Mouse (Mus musculus): ENCODE results near the gene Spata33. TPM values are rescaled to one million over a fixed set of nuclear protein-coding genes. Genes with fewer than 3 reads are reported as not detected.

Gene Spata33
- polyA plus RNA-seq (2014; fragmentation: Illumina TruSeq; extraction: RNeasy Lipid Tissue Mini Kit (QIAGEN cat#74804); ENCODE audit: low read depth, low replicate concordance): 0.60 TPM

GRCm38 (mm10) chr8:123212321-123213117 lies at the start of gene Spata33, which contains the start of gene Chmp1a:
Gene Spata33 (plus strand): TSS chr8:123212832.
Gene Chmp1a (minus strand): TSS chr8:123212763.

GRCm38 (mm10) chr8:123185566-123186409 lies 26.8 kb upstream of the Spata33 start, which contains the start of gene Dpep1:
Gene Dpep1 (plus strand): TSS chr8:123186242.

GRCm38 (mm10) chr8:123224278-123225266 lies 11.9 kb downstream of the Spata33 start, which contains the start of gene Cdk10:
Gene Cdk10 (plus strand): TSS chr8:123224842.

GRCm38 (mm10) chr8:123235520-123236497 lies 23.2 kb downstream of the Spata33 start, which contains the start of gene Spata2l:
Gene Spata2l (minus strand): TSS chr8:123236233.

GRCm38 (mm10) chr8:123254099-123254885 lies 41.7 kb downstream of the Spata33 start, which contains the start of the genes Zfp276 and Vps9d1:
Gene Zfp276 (plus strand): TSS chr8:123254195.
Gene Vps9d1 (minus strand): TSS chr8:123254348.

Other genes with a start within 250 kb of the Spata33 start
- 66.1 TPM for gene Ankrd11, start 170.6 kb upstream of the Spata33 start, polyA plus RNA-seq (2014; fragmentation: Illumina TruSeq; extraction: RNeasy Lipid Tissue Mini Kit (QIAGEN cat#74804); ENCODE audit: low read depth, low replicate concordance)
- 26.4 TPM for gene Spg7, start 149.9 kb upstream of the Spata33 start, polyA plus RNA-seq (2014; fragmentation: Illumina TruSeq; extraction: RNeasy Lipid Tissue Mini Kit (QIAGEN cat#74804); ENCODE audit: low read depth, low replicate concordance)
- gene Rpl13, start 110.5 kb upstream of the Spata33 start, polyA plus RNA-seq (2014; fragmentation: Illumina TruSeq; extraction: RNeasy Lipid Tissue Mini Kit (QIAGEN cat#74804); ENCODE audit: low read depth, low replicate concordance): 60.1 TPM
- not detected for gene Cpne7, start 95.5 kb upstream of the Spata33 start, polyA plus RNA-seq (2014; fragmentation: Illumina TruSeq; extraction: RNeasy Lipid Tissue Mini Kit (QIAGEN cat#74804); ENCODE audit: low read depth, low replicate concordance)
- gene Sult5a1, start 54.5 kb upstream of the Spata33 start, polyA plus RNA-seq (2014; fragmentation: Illumina TruSeq; extraction: RNeasy Lipid Tissue Mini Kit (QIAGEN cat#74804); ENCODE audit: low read depth, low replicate concordance): not detected
- gene Dpep1, start 26.6 kb upstream of the Spata33 start, polyA plus RNA-seq (2014; fragmentation: Illumina TruSeq; extraction: RNeasy Lipid Tissue Mini Kit (QIAGEN cat#74804); ENCODE audit: low read depth, low replicate concordance): 33.6 TPM
- gene Chmp1a, start 69 bp upstream of the Spata33 start, polyA plus RNA-seq (2014; fragmentation: Illumina TruSeq; extraction: RNeasy Lipid Tissue Mini Kit (QIAGEN cat#74804); ENCODE audit: low read depth, low replicate concordance): 16.8 TPM
- gene Cdk10, start 12.0 kb downstream of the Spata33 start, polyA plus RNA-seq (2014; fragmentation: Illumina TruSeq; extraction: RNeasy Lipid Tissue Mini Kit (QIAGEN cat#74804); ENCODE audit: low read depth, low replicate concordance): 5.6 TPM
- gene Spata2l, start 23.4 kb downstream of the Spata33 start, polyA plus RNA-seq (2014; fragmentation: Illumina TruSeq; extraction: RNeasy Lipid Tissue Mini Kit (QIAGEN cat#74804); ENCODE audit: low read depth, low replicate concordance): not detected
- 2.1 TPM for gene Zfp276, start 41.4 kb downstream of the Spata33 start, polyA plus RNA-seq (2014; fragmentation: Illumina TruSeq; extraction: RNeasy Lipid Tissue Mini Kit (QIAGEN cat#74804); ENCODE audit: low read depth, low replicate concordance)
- 1.4 TPM for gene Vps9d1, start 41.5 kb downstream of the Spata33 start, polyA plus RNA-seq (2014; fragmentation: Illumina TruSeq; extraction: RNeasy Lipid Tissue Mini Kit (QIAGEN cat#74804); ENCODE audit: low read depth, low replicate concordance)
- 0.35 TPM for gene Fanca, start 105.7 kb downstream of the Spata33 start, polyA plus RNA-seq (2014; fragmentation: Illumina TruSeq; extraction: RNeasy Lipid Tissue Mini Kit (QIAGEN cat#74804); ENCODE audit: low read depth, low replicate concordance)
- 1.7 TPM for gene Spire2, start 119.9 kb downstream of the Spata33 start, polyA plus RNA-seq (2014; fragmentation: Illumina TruSeq; extraction: RNeasy Lipid Tissue Mini Kit (QIAGEN cat#74804); ENCODE audit: low read depth, low replicate concordance)
- gene Tcf25, start 160.9 kb downstream of the Spata33 start, polyA plus RNA-seq (2014; fragmentation: Illumina TruSeq; extraction: RNeasy Lipid Tissue Mini Kit (QIAGEN cat#74804); ENCODE audit: low read depth, low replicate concordance): 295 TPM
- not detected for gene Mc1r, start 194.3 kb downstream of the Spata33 start, polyA plus RNA-seq (2014; fragmentation: Illumina TruSeq; extraction: RNeasy Lipid Tissue Mini Kit (QIAGEN cat#74804); ENCODE audit: low read depth, low replicate concordance)
- gene Tubb3, start 198.6 kb downstream of the Spata33 start, polyA plus RNA-seq (2014; fragmentation: Illumina TruSeq; extraction: RNeasy Lipid Tissue Mini Kit (QIAGEN cat#74804); ENCODE audit: low read depth, low replicate concordance): 0.85 TPM
- gene Def8, start 210.7 kb downstream of the Spata33 start, polyA plus RNA-seq (2014; fragmentation: Illumina TruSeq; extraction: RNeasy Lipid Tissue Mini Kit (QIAGEN cat#74804); ENCODE audit: low read depth, low replicate concordance): 1.9 TPM